Mouse (Mus musculus) ES-Bruce4 (cell line): ENCODE data around the gene Ptcd2.

Experiments
- CTCF ChIP-seq: IDR thresholded peaks from one replicate; pipeline ENCODE4 v1.8.1; 2011; ENCODE audit warnings: low read depth, low read length
- EP300 ChIP-seq: IDR thresholded peaks from 2 replicates; pipeline ENCODE4 v1.6.1; 2011; ENCODE audit warnings: low read depth, low read length; ENCODE audit not compliant: insufficient read depth
- POLR2A ChIP-seq: IDR thresholded peaks from one replicate; pipeline ENCODE4 v1.8.1; 2011; ENCODE audit warnings: low read length; ENCODE audit not compliant: insufficient read depth

- TF ChIP-seq CTCF (no peak), EP300 (no peak), POLR2A (no peak)
These were observed 7.0 kb downstream of the Ptcd2 start for GRCm38 (mm10) chr13:99337510-99337909.
